Mouse (Mus musculus) cerebellum, adult 2 months (tissue): ENCODE data around the gene Cd40. TPM values are rescaled to one million over a fixed set of nuclear protein-coding genes. Genes with fewer than 3 reads are reported as not detected.
A peak's percentile ranks its signal among the peaks of the same experiment; 100 is the strongest.

Experiments
- DNase-seq, 2 experiments: peaks; one replicate each; pipeline ENCODE4 v3.0.0; 2021
- H3K27ac ChIP-seq: fragments of 200-500 bp; 2 replicates; pipeline ENCODE4 v1.5.1; 2012; ENCODE audit warnings: low read length, control low read depth, inconsistent platforms; ENCODE audit not compliant: insufficient read depth
- H3K27me3 ChIP-seq: fragments of 200-500 bp; 2 replicates; pipeline ENCODE4 v1.6.1; 2012; ENCODE audit warnings: inconsistent platforms, mild to moderate bottlenecking, low read length, moderate library complexity; ENCODE audit not compliant: control insufficient read depth, insufficient read depth
- H3K4me1 ChIP-seq: fragments of 200-500 bp; 2 replicates; pipeline ENCODE4 v1.6.1; 2011; ENCODE audit warnings: low read length; ENCODE audit not compliant: control insufficient read depth, insufficient read depth
- H3K4me3 ChIP-seq: fragments of 200-500 bp; replicated peaks from 2 replicates; pipeline ENCODE3; 2011; ENCODE audit warnings: mild to moderate bottlenecking, low read depth, low read length, control low read depth; ENCODE audit not compliant: insufficient read depth
- CTCF ChIP-seq: fragments of 200-500 bp; IDR thresholded peaks from 2 replicates; pipeline ENCODE4 v1.5.1; 2011; ENCODE audit warnings: low read depth, mild to moderate bottlenecking, control low read depth, low read length, moderate library complexity, borderline replicate concordance; ENCODE audit not compliant: insufficient read depth
- POLR2A ChIP-seq: fragments of 200-500 bp; IDR thresholded peaks from 2 replicates; pipeline ENCODE4 v1.6.1; 2011; ENCODE audit warnings: low read length, control low read depth, borderline replicate concordance; ENCODE audit not compliant: insufficient read depth
- WGBS: fragments of 180-500 bp; shearing (Covaris S2); methylation state at CpG from one replicate; pipeline ENCODE4 v1.1.7; 2018; 5-methylcytosine and 5-hydroxymethylcytosine counted together
- polyA plus RNA-seq: library from polyadenylated mRNA; depleted of rRNA; stranded (reverse); fragments of >200 nt; gene quantifications from 2 replicates; pipeline ENCODE4 v1.2.3, GENCODE M21; 2012

Gene Cd40
- polyA plus RNA-seq, 1 experiment: 2.1 TPM

- H3K27ac ChIP-seq: no peak overlapping the region
- H3K4me1 ChIP-seq: no peaks in the 10 kb centered on the region
- WGBS: 69% methylated on average over 16 of the region's 16 CpGs
- TF ChIP-seq POLR2A: no peak
- no peak overlapping the region for H3K4me3 ChIP-seq
- no peaks in the 10 kb centered on the region for H3K27me3 ChIP-seq
- no peak for DNase-seq
Measured at GRCm38 (mm10) chr2:165061638-165062433, 6.4 kb downstream of the Cd40 start.

GRCm38 (mm10) chr2:165064489-165064888 is 9.1 kb downstream of the Cd40 start:
- Histone ChIP-seq H3K27ac (no peak overlapping the region), H3K27me3 (no peaks in the 10 kb centered on the region), H3K4me1 (no peaks in the 10 kb centered on the region; the same call in 1 of the 2 replicates), H3K4me3 (no peak overlapping the region)
- TF ChIP-seq POLR2A: no peak
- no peak for TF ChIP-seq CTCF
- WGBS: 36% methylated on average over 7 of the region's 7 CpGs
- DNase-seq: no peak

- no peak for DNase-seq
- peaks cover 23% of the 10 kb centered on the region for H3K4me1 ChIP-seq
- TF ChIP-seq POLR2A (no peak), CTCF (no peak)
- no peak overlapping the region for H3K4me3 ChIP-seq
- 73% methylated on average over 2 of the region's 2 CpGs for WGBS
- H3K27me3 ChIP-seq: no peaks in the 10 kb centered on the region
- H3K27ac ChIP-seq: no peak overlapping the region
Measured at GRCm38 (mm10) chr2:165068806-165069205, 13.4 kb downstream of the Cd40 start.

- TF ChIP-seq POLR2A (no peak), CTCF (peak; percentile 82)
- Histone ChIP-seq H3K27me3 (no peaks in the 10 kb centered on the region), H3K4me3 (peak overlapping the region; percentile 30), H3K4me1 (peaks cover 36% of the 10 kb centered on the region), H3K27ac (peak overlapping the region; percentile 51; the same call in 1 of the 2 replicates)
- peak; percentile 82 to 88 for DNase-seq
- WGBS: 26% methylated on average over 23 of the region's 23 CpGs
Measured at GRCm38 (mm10) chr2:165070096-165070816, 14.8 kb downstream of the Cd40 start.

GRCm38 (mm10) chr2:165073381-165073781 is 18.0 kb downstream of the Cd40 start:
- TF ChIP-seq CTCF: no peak
- 0 out of 2 replicates have a peak, but pooled peaks have one; percentile 6 for TF ChIP-seq POLR2A
- peak overlapping the region; percentile 41 for H3K4me3 ChIP-seq
- whole genome bisulfite sequencing: 3% methylated on average over 9 of the region's 9 CpGs
- no peaks in the 10 kb centered on the region for H3K27me3 ChIP-seq
- peaks cover 36% of the 10 kb centered on the region for H3K4me1 ChIP-seq
- DNase-seq: peak; percentile 94 to 95
- H3K27ac ChIP-seq: peak overlapping the region; percentile 96

GRCm38 (mm10) chr2:165074081-165074884 is 18.9 kb downstream of the Cd40 start:
- H3K27ac ChIP-seq: peak overlapping the region; percentile 96
- H3K4me1 ChIP-seq: peaks cover 36% of the 10 kb centered on the region
- H3K4me3 ChIP-seq: no peak overlapping the region
- no peak for TF ChIP-seq POLR2A
- TF ChIP-seq CTCF: no peak
- WGBS: 4% methylated on average over 11 of the region's 11 CpGs
- peak; percentile 89 to 95 for DNase-seq
- no peaks in the 10 kb centered on the region for H3K27me3 ChIP-seq

GRCm38 (mm10) chr2:165074937-165075336 is 19.5 kb downstream of the Cd40 start:
- TF ChIP-seq POLR2A (no peak), CTCF (peak; percentile 99)
- 45% methylated on average over 2 of the region's 2 CpGs for WGBS
- DNase-seq: peak; percentile 88 to 95
- Histone ChIP-seq H3K27ac (peak overlapping the region; percentile 96), H3K4me1 (peaks cover 36% of the 10 kb centered on the region), H3K27me3 (no peaks in the 10 kb centered on the region), H3K4me3 (no peak overlapping the region)

- peaks cover 24% of the 10 kb centered on the region for H3K4me1 ChIP-seq
- no peaks in the 10 kb centered on the region for H3K27me3 ChIP-seq
- H3K4me3 ChIP-seq: no peak overlapping the region
- H3K27ac ChIP-seq: no peak overlapping the region
- 55% methylated on average over 9 of the region's 9 CpGs for WGBS
- no peak for TF ChIP-seq POLR2A
- no peak for TF ChIP-seq CTCF
- no peak for DNase-seq
Measured at GRCm38 (mm10) chr2:165077055-165077454, 21.6 kb downstream of the Cd40 start.
